Mouse (Mus musculus): ENCODE measurements around the gene Trappc11.
"Not testable (repeated sequence)": the region's sequence is repeated elsewhere in the genome, so short reads cannot be mapped to it uniquely, and the experiment has no call there.

The Trappc11 gene

DNA sequence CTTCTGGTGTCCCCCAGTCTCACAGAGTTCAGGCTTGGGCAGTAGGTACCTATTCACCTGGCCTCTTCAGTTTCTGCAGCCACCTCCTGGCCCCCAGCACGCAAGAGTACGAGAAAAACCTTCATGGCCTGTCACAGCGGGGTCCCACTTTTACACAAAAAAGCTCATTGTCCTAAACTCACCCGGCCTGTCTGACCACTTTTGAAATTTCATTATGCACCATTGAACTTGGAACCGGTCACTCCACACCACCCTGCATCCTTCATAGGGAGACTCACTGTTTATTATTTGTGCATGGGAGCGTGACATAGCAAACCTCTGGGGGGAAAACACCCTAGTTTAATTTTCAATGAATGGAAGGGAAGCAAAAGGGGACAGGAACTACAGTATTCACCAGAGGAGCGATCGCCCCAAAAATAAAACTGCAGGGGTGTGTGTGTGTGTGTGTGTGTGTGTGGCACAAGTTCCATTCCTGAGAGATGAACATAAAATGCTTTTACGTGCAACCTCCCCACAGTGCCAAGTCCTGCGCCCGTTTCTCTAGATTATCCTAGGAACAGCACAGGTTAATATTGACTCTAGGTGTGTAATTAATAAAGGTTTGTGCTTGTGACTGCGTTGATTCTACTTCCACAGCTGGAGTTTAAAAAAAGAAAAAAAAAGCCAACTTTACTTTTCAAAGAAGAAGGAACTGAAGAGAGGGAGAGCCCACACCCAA is 50.8 kb downstream of the Trappc11 start:
- DNase-seq (ENCODE audit: low spot score in 2 of 2), result no peak

DNA sequence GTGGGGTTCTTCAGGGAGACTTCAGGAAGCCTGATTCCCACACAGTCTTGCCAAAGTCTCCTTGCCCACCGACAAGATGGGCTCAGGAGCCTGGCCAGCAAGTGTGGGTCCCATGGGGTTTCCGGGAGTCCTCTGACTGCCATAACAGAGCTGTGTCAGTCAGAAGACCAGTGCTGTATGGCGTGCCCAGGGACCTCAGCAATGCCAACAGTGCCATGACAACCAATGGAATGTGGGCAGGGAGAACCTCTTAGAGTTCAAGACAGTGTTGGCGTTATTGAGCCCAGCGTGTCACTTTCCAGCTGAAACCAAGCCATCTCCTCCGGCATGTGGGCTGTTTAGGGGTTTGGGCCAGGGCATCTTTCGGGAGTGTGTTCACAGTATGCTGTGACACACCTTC is 53.2 kb downstream of the Trappc11 start:
- no peak for DNase-seq (ENCODE audit: low spot score in 2 of 2)

DNA sequence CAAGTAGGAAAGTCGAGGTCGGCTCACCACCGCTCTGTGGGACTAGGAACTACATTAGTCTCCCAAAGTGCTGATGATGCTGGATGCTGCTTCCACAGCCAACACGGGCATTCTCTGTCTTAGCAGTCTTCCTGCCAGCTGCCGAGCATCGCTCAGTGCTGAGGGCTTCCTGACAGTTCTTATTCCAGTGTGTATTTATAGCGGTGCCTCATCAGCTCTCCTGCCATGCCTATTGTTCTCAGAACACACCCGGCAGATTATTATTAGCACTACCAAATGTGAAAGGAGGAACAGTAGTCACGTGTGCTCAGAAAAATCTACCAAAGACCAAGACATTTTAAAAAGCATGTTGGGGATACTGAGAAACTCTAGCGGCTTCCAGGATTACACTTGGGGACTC is 71.6 kb downstream of the Trappc11 start:
- no peak for DNase-seq (ENCODE audit: low spot score in 2 of 2)

DNA sequence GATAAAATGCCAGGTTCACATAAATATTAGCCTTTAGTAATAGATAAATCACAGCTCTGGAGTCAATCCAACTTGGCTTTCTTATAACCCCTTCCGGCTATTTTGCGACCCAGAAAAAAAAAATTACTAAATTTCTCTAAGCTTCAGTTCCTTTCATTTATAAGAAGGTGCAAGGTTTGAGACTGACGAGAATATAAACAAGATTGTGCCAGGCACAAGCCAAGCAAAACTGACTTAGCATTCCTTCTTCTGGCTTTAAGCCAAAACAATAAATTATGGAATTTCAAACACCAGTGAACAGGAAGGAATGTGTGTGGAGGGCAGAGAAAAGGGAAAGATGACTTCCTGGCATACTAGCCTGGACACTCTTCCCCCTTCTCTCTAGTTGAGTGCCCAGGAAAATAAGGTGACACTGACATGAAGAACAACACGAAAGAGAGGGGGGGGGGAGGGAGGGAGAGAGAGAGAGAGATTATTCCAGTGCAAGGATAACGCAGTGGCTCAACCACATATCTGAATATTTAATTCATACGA is 74.0 kb downstream of the Trappc11 start:
- DNase-seq (ENCODE audit: low spot score in 2 of 2), result no peak

DNA sequence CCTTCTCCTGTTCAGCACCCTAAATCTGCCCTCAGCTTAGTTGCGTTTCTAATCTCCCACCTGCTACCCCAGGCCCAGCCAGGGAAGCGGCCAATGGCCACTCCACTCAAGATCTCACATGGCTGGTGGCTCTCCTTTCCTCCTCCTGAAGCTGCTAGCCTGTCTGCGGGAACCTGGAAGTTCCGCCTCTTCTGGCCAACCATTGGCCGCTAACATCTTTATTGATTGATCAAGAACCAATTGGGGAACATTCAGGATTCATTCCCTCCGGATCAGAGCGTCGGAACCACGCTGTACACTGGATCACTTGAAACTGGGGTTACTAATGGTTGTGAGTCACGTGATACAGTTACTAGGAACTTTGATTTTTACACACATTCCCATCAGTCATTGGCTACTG is 74.7 kb downstream of the Trappc11 start:
- DNase-seq (ENCODE audit: low spot score in 2 of 2), result no peak

DNA sequence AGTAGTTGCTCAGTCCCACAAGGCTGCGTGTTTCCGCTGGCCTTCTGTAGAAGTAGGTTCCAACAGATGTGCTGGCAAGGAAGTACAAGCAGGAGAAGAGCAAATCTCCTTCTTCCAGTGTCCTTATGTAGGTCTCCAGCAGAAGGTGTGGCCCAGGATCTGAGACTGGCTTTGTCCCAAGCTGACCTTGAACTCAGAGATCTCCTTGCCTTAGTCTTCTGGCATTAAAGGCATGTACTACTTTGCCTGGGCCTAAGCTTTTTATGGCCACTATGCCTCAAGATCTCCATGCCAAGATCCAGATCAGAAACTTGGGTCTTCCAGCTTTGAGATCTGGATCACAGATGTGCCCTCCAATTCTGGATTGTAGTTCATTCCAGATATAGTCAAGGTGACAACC is 84.1 kb downstream of the Trappc11 start:
- not testable (repeated sequence) for DNase-seq (ENCODE audit: low spot score in 2 of 2)

DNA sequence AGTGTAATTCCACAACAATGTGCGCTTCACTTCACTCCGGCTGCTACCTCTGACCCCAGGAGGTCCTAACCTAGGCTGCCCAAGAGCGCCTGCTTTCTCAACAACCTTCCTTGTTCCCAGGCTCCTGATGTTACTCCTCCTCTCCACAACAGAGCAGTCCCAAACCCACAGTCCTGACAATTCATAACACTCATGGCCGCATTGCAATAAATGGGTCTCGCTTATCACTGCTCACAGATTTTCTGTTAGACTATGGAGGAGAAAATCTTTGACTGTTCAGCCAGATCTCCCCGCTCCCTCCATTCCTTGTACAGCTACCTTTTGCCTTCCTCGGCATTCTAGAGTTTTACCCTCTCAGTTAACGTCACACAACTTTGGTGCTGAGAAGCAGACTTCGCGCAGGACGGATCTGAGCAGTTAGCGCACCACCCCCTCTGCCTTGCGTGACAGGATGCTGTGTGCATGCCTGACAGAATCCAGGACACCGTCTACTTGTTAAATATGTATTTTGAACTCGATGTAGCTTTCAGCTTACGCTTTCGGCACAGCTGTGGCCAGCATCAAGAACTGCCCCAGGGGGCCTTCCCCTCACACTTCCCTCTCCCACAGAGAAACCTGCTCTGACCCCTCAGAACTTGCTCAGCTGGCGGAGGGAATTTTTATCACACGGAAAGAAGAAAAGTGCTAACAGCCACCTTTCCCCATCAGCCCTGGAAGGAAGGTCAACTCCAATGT is 86.8 kb downstream of the Trappc11 start, which contains the start of gene Stox2:
Stox2 (minus strand) TSS at position 51 of the 735 bp plus-strand sequence.
- DNase-seq (ENCODE audit: low spot score in 2 of 2), result no peak
